Mouse (Mus musculus) embryonic facial prominence, embryonic 14.5 days (tissue): ENCODE data around the gene Coro6. TPM values are rescaled to one million over a fixed set of nuclear protein-coding genes. Genes with fewer than 3 reads are reported as not detected.
A peak's percentile ranks its signal among the peaks of the same experiment; 100 is the strongest.

Source experiments
- ATAC-seq: fragments of 200-750 bp; cut with Nextera tagmentation; 2 replicates; pipeline ENCODE4 v1.8.0; 2017; ENCODE audit warnings: low read depth, moderate number of reproducible peaks, moderate TSS enrichment
- DNase-seq: peaks from one replicate; pipeline ENCODE4 v3.0.0-alpha.2; 2015; ENCODE audit warnings: low spot score
- H3K27ac ChIP-seq: fragments of 300-500 bp; sonication (generic); replicated peaks from 2 replicates; pipeline ENCODE4 v1.5.1; 2014; ENCODE audit warnings: low read depth, mild to moderate bottlenecking, low read length, moderate library complexity
- H3K27me3 ChIP-seq: fragments of 300-500 bp; sonication (generic); replicated peaks from 2 replicates; pipeline ENCODE4 v1.6.1; 2014; ENCODE audit warnings: low read length; ENCODE audit not compliant: control insufficient read depth, insufficient read depth
- H3K36me3 ChIP-seq: fragments of 300-500 bp; sonication (generic); 2 replicates; pipeline ENCODE4 v1.6.1; 2014; ENCODE audit warnings: low read length, mixed read lengths; ENCODE audit not compliant: control insufficient read depth, insufficient read depth
- H3K4me1 ChIP-seq: fragments of 300-500 bp; sonication (generic); 2 replicates; pipeline ENCODE4 v1.6.1; 2014; ENCODE audit warnings: antibody characterized with exemption, low read length; ENCODE audit not compliant: control insufficient read depth, insufficient read depth
- H3K4me2 ChIP-seq: fragments of 300-500 bp; sonication (generic); 2 replicates; pipeline ENCODE4 v1.6.1; 2014; ENCODE audit warnings: low read depth, mild to moderate bottlenecking, low read length, moderate library complexity, mixed read lengths
- H3K4me3 ChIP-seq: fragments of 300-500 bp; sonication (generic); 2 replicates; pipeline ENCODE4 v1.5.1; 2014; ENCODE audit warnings: low read depth, mild to moderate bottlenecking, low read length
- H3K9ac ChIP-seq: fragments of 300-500 bp; sonication (generic); 2 replicates; pipeline ENCODE4 v1.6.1; 2014; ENCODE audit warnings: low read depth, mild to moderate bottlenecking, low read length, moderate library complexity, mixed read lengths
- H3K9me3 ChIP-seq: fragments of 300-500 bp; sonication (generic); 2 replicates; pipeline ENCODE4 v1.6.1; 2016; ENCODE audit warnings: low read length; ENCODE audit not compliant: control insufficient read depth
- WGBS: fragments of 180-500 bp; shearing (Covaris S2); extraction: QIAGEN DNeasy Blood & Tissue Kit; methylation state at CpG from one replicate; pipeline ENCODE4 v1.1.7; 2014; 5-methylcytosine and 5-hydroxymethylcytosine counted together
- polyA plus RNA-seq: library from polyadenylated mRNA; unstranded; fragments of >200 nt; fragmentation: Nextera tagmentation; extraction: Ambion mirVana; gene quantifications from 2 replicates; pipeline ENCODE4 v1.2.1, GENCODE M21; 2014

Coro6 gene
- polyA plus RNA-seq, 1 experiment from 2014 or later, result 7.2 TPM

DNA sequence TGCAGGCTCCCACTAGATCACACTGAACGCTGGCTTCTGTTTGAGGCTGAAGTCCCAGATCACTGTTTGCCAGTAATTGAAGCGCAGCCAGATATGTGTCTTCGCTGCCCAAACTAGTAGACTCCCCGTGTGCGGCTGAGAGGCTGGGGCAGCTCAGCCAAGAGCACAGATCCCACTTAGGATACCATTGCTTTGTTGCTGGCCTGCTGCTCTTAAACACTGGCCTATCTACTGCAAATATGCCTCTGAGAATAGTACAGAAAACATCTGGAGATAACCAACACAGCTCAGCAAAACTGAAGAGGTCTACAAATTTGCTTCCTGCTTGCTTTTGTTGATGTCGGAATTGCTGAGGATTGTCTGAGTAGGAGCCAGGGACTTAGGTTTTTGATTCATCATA is 5.3 kb upstream of the Coro6 start:
- no peaks in the 10 kb centered on the region for H3K9me3 ChIP-seq
- no peak for ATAC-seq

GRCm38 (mm10) chr11:77461856-77462255 is 355 bp upstream of the Coro6 start:
- peak overlapping the region; percentile 62 for H3K9ac ChIP-seq
- DNase-seq (no peak), ATAC-seq (no peak)
- 0 out of 2 replicates have a peak, but pooled peaks cover 4% of the 10 kb centered on the region for H3K36me3 ChIP-seq
- peak overlapping the region; percentile 55 for H3K4me3 ChIP-seq
- peak overlapping the region; percentile 99 for H3K4me2 ChIP-seq
- peaks cover 43% of the 10 kb centered on the region for H3K27me3 ChIP-seq
- WGBS, result 3% methylated on average over 6 of the region's 6 CpGs
- H3K4me1 ChIP-seq, result no peaks in the 10 kb centered on the region
- H3K9me3 ChIP-seq, result no peaks in the 10 kb centered on the region
- H3K27ac ChIP-seq, result no peak overlapping the region

More for the DNA sequence above, 5.3 kb upstream of the Coro6 start:
- no peak overlapping the region for H3K9ac ChIP-seq
- H3K4me3 ChIP-seq, result no peak overlapping the region
- peaks cover 21% of the 10 kb centered on the region for H3K36me3 ChIP-seq
- no peak overlapping the region for H3K4me2 ChIP-seq
- no peak for DNase-seq
- WGBS, result 66% methylated on average over 6 of the region's 6 CpGs
- no peaks in the 10 kb centered on the region for H3K4me1 ChIP-seq
- peaks cover 16% of the 10 kb centered on the region for H3K27me3 ChIP-seq
- H3K27ac ChIP-seq, result no peak overlapping the region

DNA sequence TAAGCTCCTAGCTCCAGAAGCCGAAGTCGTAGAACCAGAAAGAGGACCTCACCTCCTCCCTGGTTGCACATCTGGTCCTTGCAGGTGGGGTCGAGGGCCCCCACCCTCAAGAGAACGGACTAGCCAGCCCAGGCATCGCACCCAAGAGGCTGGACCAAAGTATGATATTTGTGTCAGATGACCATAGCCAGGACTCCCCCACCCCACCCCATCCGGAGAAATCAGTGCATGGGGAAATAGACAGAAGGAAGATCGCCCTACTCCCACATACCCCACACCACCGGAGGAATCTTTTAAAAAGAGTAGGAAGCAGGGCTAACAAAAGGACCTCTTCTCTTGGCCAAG is 862 bp downstream of the Coro6 start:
- Histone ChIP-seq H3K9ac (no peak overlapping the region), H3K4me3 (peak overlapping the region; percentile 55), H3K36me3 (no peaks in the 10 kb centered on the region), H3K4me2 (peak overlapping the region; percentile 99), H3K4me1 (0 out of 2 replicates have a peak, but pooled peaks cover 3% of the 10 kb centered on the region), H3K27ac (no peak overlapping the region), H3K27me3 (peaks cover 55% of the 10 kb centered on the region), H3K9me3 (no peaks in the 10 kb centered on the region)
- ATAC-seq (no peak), DNase-seq (no peak)
- 40% methylated on average over 8 of the region's 8 CpGs for WGBS

DNA sequence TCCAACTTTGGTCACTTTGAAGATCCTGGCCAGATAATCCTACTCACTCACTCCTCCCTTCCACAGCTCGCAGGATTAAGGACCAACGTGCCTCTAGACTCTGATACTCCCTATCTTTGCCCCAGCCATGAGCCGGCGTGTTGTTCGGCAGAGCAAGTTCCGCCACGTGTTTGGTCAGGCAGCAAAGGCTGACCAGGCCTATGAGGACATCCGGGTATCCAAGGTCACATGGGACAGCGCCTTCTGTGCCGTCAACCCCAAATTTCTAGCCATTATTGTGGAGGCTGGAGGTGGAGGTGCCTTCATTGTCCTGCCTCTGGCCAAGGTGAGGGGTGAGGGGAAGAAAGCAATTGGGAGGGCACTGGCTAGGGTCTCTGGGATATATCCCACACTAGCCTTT is 1.6 kb downstream of the Coro6 start:
- no peak overlapping the region for H3K9ac ChIP-seq
- no peak for ATAC-seq
- no peak overlapping the region for H3K27ac ChIP-seq
- 77% methylated on average over 10 of the region's 10 CpGs for WGBS
- no peak for DNase-seq
- H3K9me3 ChIP-seq, result no peaks in the 10 kb centered on the region
- peaks cover 62% of the 10 kb centered on the region for H3K27me3 ChIP-seq
- H3K4me1 ChIP-seq, result 0 out of 2 replicates have a peak, but pooled peaks cover 3% of the 10 kb centered on the region
- H3K4me3 ChIP-seq, result no peak overlapping the region
- no peaks in the 10 kb centered on the region for H3K36me3 ChIP-seq
- H3K4me2 ChIP-seq, result no peak overlapping the region

GRCm38 (mm10) chr11:77464684-77465083 is 2.5 kb downstream of the Coro6 start:
- no peaks in the 10 kb centered on the region for H3K36me3 ChIP-seq
- 0 out of 2 replicates have a peak, but pooled peaks cover 3% of the 10 kb centered on the region for H3K4me1 ChIP-seq
- H3K27ac ChIP-seq, result no peak overlapping the region
- WGBS, result 40% methylated on average over 4 of the region's 4 CpGs
- no peak overlapping the region for H3K4me2 ChIP-seq
- H3K9me3 ChIP-seq, result no peaks in the 10 kb centered on the region
- no peak overlapping the region for H3K4me3 ChIP-seq
- H3K27me3 ChIP-seq, result peaks cover 63% of the 10 kb centered on the region
- peak; percentile 38 for DNase-seq
- H3K9ac ChIP-seq, result no peak overlapping the region
- ATAC-seq, result no peak

- Histone ChIP-seq H3K36me3 (no peaks in the 10 kb centered on the region), H3K9me3 (no peaks in the 10 kb centered on the region), H3K4me1 (0 out of 2 replicates have a peak, but pooled peaks cover 3% of the 10 kb centered on the region), H3K4me2 (no peak overlapping the region), H3K9ac (no peak overlapping the region), H3K27me3 (peaks cover 63% of the 10 kb centered on the region), H3K27ac (no peak overlapping the region), H3K4me3 (no peak overlapping the region)
- ATAC-seq (no peak), DNase-seq (no peak)
- WGBS, result 70% methylated on average over 3 of the region's 3 CpGs
Observed at GRCm38 (mm10) chr11:77465111-77465510, 2.9 kb downstream of the Coro6 start.

- 27% methylated on average over 9 of the region's 9 CpGs for WGBS
- no peak overlapping the region for H3K27ac ChIP-seq
- H3K4me1 ChIP-seq, result 0 out of 2 replicates have a peak, but pooled peaks cover 3% of the 10 kb centered on the region
- no peaks in the 10 kb centered on the region for H3K9me3 ChIP-seq
- ATAC-seq (no peak), DNase-seq (no peak)
- H3K27me3 ChIP-seq, result peaks cover 50% of the 10 kb centered on the region
- H3K36me3 ChIP-seq, result peaks cover 9% of the 10 kb centered on the region
- no peak overlapping the region for H3K9ac ChIP-seq
- no peak overlapping the region for H3K4me3 ChIP-seq
- H3K4me2 ChIP-seq, result peak overlapping the region; percentile 26; the same call in 1 of the 2 replicates
Observed at GRCm38 (mm10) chr11:77466544-77466943, 4.3 kb downstream of the Coro6 start.

DNA sequence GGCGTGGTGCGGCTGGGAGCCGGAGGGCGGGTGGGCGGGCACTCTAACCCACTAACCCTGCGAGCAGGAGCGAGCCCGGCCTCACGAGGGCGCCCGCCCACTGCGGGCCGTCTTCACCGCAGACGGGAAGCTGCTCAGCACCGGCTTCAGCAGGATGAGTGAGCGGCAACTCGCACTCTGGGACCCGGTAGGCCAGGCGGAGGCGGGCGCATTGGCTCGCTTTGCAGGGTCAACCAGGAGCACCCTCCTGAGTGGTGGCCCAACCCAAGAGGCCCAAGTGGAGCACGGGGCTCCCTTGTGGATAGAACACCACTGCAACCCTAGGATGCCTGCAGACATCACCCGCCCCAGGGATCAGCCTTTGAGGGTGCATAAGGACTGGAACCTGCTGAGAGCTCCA is 4.9 kb downstream of the Coro6 start:
- DNase-seq (peak; percentile 53), ATAC-seq (peak; percentile 64)
- Histone ChIP-seq H3K4me3 (no peak overlapping the region), H3K27ac (no peak overlapping the region), H3K4me2 (peak overlapping the region; percentile 26), H3K36me3 (peaks cover 15% of the 10 kb centered on the region), H3K9ac (no peak overlapping the region), H3K4me1 (0 out of 2 replicates have a peak, but pooled peaks cover 3% of the 10 kb centered on the region), H3K9me3 (no peaks in the 10 kb centered on the region), H3K27me3 (peaks cover 44% of the 10 kb centered on the region)
- WGBS, result 5% methylated on average over 16 of the region's 25 CpGs

GRCm38 (mm10) chr11:77467784-77468183 is 5.6 kb downstream of the Coro6 start:
- ATAC-seq, result no peak
- Histone ChIP-seq H3K36me3 (peaks cover 21% of the 10 kb centered on the region), H3K4me1 (0 out of 2 replicates have a peak, but pooled peaks cover 3% of the 10 kb centered on the region), H3K9me3 (no peaks in the 10 kb centered on the region), H3K4me2 (peak overlapping the region; percentile 26; the same call in 1 of the 2 replicates), H3K9ac (no peak overlapping the region), H3K27me3 (peaks cover 38% of the 10 kb centered on the region), H3K27ac (no peak overlapping the region), H3K4me3 (no peak overlapping the region; the same call in 1 of the 2 replicates)
- WGBS, result 7% methylated on average over 19 of the region's 20 CpGs
- peak; percentile 68 for DNase-seq
